Mouse (Mus musculus) heart, postnatal 36 days (tissue): Measurements from ENCODE around the gene L3mbtl2. TPM values are rescaled to one million over a fixed set of nuclear protein-coding genes. Genes with fewer than 3 reads are reported as not detected.

ENCODE experiments used
- DNase-seq, 2 experiments: peaks; one replicate each; pipeline ENCODE4 v3.0.0; 2021 to 2022
- intact Hi-C: fragments of 180-260 bp; cut with DNase I; formaldehyde crosslinking; loops from one replicate; pipeline ENCODE4 v1.15.1; 2025
- total RNA-seq, 2 experiments: library from RNA; stranded (reverse); gene quantifications; 2 replicates each; pipeline ENCODE4 v1.2.3; 2021

The L3mbtl2 gene
- total RNA-seq, 2 experiments from 2014 or later, result 9.4 to 11.0 TPM

DNA sequence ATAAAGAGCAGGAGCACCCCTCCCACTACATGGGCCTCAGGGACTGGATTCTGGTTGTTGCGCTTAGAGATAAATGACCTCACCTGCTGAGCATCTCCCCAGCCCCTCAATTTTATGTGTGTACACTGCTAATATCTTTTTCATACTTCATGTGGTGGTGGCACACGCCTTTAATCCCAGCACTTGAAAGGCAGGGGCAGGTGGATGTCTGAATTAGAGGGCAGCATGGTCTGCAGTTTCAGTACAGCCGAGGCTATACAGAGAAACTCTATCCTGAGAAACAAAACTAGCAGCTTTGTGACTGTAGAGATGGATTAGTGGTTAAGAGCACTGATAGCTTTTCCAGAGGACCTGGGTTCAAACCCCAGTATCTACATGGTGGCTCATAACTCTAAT is 39.4 kb downstream of the L3mbtl2 start:
- intact Hi-C loops, result no loop called here
- DNase-seq, result no peak

DNA sequence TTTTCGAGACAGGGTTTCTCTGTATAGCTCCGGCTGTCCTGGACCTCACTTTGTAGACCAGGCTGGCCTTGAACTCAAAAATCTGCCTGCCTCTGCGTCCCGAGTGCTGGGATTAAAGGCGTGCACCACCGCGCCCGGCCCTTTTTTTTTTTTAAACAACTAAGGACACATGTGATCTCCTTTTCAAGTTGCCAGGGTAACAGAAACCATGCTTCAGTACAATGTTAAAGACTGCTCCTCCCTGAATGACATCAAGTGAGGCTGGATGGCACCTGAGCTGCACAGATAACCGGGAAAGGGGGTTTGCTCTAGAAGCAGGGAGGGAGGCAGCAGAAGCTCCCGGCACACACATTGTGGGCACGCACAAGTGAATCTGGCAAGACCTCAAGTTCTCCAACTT is 45.3 kb downstream of the L3mbtl2 start:
- no peak for DNase-seq
- intact Hi-C loops, result no loop called here

DNA sequence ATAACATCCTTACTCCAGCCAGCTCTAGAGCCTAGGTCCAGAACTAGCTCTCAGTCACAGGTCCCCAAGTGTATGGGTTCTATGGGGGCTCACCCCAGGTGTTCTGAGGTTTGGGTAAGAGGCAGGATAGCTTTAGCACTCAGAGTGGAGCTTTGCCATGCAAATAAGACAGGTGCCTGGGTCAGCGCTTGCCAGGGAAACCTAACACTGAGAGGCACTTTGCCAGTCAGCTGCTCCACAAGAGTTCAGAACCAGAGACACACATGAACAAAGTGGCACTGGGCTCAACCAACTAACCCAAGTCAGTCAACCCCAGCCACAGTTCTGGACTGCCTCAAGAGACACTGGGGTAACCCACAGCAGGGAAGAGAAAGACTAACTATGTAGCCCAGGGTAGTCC is 46.0 kb downstream of the L3mbtl2 start:
- no peak for DNase-seq

DNA sequence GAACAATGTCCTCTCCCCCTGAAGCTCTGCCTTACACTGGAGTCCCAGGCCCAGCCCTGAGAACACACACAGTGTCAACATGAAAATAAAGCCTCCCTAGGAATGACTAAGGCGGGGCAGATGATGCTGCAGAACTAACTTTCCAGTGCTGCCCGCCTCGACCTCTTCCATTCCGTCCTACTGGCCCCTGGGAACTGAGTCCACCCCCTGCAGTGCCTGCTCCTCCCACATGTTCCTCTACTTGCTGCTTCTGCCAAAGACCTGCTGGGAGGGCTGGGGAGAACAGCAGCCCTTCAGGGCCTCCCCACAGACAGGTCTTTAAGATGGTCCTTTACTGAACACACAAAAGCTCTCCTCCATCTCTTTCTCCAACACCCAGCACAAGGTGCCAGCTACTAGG is 47.1 kb downstream of the L3mbtl2 start:
- no peak for DNase-seq
- intact Hi-C loops, result no loop called here

More for the DNA sequence above, 46.0 kb downstream of the L3mbtl2 start:
- intact Hi-C loops, result no loop called here

DNA sequence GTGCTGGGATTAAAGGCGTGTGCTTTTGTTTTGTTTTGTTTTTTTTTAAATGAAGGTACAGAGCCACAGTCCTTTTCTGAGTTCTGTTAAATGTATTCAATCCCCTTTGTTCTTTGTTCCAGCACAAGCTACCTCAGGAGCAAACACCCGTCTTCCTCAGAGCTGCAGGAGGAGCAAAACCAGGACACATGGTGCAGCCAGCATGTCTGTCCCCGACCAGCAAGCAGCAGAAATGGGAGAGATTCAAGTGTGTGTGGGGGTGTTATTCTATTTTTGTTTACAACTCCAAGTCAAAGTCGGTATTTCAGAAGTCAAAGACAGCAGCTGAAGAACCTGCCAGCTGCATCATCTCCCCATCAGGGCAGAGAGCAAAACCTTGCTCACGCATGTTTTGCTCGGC is 50.1 kb downstream of the L3mbtl2 start:
- intact Hi-C loops, result no loop called here
- DNase-seq, result no peak

DNA sequence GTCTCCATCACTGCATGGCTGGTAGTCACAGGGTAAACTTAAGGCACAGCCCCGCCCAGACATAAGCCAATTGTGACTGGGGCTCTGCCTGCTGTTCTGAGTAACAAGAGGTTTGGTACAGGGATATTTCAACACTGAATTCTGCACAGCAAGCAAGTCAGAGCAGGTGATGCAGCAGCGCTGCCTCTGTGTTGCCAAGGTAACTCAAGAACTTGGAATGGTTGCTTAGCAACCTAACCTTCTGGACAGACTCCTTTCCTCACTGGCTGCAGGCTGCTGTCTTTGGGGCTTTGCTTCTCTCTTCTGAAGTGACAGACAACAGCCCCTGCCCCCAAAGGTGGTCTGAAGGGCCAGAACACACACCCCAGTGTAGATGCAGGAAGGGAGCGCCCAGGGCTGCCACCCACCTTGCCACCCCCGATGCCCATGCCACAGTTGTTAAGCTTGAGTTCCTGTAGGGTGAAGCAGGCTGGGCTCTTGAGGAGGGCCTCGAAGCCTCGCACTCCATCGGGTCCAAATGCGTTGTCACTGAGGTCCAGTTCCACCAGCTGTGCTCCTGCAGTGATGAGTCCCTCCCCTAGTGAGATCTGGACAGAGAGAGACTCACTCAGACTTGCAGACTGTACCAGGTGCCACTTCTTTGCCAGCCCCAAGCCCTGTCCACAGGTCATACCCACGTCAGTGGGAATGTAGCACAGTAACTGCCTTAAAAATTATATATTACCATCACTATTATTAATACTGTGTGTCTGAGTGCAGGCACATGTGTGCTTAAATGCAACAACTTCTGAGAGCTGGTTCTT is 54.8 kb downstream of the L3mbtl2 start:
- no peak for DNase-seq
- intact Hi-C loops, result no loop called here

DNA sequence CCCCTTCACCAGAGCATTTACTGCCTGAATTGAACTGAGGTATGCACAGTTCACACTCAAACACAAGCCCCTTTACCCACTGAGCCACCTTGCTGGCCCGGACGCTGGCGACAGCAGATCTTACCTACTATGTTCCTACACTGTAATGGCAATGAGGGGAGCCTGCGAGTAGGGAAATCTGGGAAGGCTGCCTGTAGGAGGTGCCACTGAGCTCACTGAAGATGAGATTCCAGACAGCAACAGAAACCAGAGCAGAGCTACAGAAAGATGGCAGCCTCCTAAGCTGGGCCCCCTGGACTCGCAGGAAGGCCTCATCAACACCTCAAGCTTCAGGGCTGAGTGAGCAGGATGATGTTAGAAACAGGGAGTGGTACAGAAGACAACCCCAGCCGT is 55.4 kb downstream of the L3mbtl2 start:
- DNase-seq, result no peak
- intact Hi-C loops, result no loop called here

DNA sequence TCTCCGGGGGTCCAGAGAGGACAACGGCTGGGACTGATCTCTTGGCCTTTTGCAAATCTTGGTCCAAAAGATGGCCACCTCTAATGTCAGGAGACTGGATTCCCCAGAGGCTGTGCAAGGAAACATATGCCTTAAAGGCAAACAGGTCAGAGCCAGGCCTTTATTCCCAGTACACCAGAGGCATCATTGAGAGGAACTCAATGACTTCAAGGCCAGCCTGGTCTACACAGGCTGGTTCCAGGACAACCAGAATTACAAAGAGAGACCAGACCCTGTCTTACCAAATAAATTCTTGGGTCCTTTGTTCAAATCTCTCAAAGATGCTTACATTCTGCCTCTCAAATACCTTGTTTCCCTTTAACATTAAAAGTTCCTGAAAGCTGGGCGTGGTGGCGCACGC is 58.7 kb downstream of the L3mbtl2 start:
- DNase-seq, result no peak
- intact Hi-C loops, result no loop called here

DNA sequence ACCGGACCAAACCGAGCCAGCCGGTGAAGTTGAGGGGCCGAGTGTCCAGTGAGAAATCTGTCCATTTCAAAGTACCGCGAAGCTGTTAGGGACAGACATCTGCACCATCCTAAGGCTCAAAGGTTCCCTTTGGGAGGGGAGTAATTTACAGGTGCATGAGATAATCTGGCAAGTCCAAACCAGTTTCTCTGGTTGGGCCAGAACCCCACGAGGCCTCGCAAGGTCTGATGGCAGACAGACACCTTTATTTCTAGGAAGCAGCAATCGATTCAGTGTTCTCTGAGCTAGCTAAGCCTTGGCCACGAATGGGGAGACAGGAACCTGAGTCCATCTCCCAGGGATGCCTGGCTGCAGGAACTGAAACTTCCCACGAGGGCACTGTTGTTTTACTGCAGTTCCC is 60.0 kb downstream of the L3mbtl2 start:
- no peak for DNase-seq
- intact Hi-C loops, result no loop called here

DNA sequence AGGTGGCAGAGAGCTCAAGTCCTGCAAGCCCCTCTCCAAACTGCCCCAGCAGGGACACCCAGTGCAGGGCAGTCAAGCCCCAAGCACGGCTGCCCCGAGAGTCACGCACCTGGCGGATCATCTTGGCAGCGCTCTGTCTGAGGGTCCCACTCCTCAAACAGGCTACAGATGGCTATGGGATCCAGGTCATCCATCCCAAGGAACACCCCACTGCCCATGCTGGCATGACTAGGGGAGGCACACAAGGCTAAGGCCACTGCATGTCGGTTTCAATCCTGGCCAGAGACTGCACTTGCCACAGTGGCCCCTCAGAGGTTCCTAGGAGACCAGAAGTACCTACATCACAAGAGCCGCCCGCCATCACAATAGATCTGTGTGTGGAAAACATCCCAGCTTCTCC is 62.3 kb downstream of the L3mbtl2 start:
- intact Hi-C loops, result no loop called here
- DNase-seq, result no peak

DNA sequence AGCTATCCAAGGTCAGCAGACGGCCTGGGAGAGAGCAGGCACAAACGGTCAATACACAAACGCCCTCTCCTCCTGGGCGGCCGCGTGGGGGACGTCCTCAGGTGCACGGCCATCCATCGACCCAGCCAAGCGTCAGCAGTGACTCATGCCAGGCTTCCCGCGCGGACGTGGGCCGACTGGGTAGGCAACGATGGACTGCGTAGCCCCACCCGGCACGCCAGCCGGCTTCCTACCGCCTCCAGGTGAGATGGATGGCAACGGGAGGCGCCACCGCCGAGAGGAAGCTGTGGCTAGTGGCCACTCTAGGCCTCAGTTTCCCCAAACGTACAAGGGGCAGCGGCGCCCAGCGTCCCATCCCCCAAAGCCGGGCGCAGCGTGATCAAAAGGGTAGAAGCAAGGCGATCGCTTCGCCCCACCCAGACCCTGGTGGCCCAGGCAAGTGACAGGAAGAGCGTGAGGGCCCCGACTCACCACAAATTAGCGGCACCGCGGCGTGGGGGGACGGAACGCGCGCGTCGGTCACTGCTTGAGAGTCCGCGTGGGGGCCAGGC is 65.6 kb downstream of the L3mbtl2 start:
- intact Hi-C loops, result no loop called here
- DNase-seq, result no peak

DNA sequence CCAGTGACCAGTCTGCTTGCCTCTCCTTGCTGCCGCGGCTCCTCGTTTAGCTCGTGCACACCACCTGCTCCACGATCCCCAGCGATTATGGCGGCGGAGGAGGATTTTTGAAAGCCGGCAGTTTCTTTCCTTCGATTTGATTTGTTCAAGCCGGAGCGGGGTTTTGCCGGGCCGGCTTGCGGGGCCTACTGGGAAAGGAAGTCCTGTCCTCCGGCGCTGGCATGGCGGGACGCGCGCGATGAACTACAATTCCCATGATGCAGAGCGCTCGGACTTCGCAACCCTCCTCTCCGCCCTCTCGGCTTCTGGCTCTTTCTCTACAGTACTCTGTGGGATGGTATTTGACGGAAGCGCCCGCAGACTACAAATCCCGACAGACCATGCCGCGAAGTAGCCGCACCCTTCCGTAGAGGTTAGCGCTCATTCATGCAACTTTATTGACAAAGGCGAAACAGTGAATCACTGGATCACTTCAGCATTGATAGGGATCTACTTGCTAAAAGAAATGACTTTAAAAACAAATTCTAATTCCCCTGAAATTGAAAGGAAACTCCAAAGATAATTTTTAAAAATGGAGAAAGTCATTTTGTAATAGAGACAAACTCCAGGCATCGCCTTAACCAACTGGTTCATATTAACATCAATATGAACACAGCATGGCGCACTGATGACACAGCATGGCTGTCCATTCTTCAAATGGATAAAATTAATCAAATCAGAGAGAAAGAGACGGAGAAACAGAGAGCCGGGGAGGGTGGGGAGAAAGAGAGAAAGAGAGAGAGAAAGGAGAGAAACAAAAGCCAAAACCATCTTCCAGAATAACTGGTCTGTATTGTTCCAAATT is 66.3 kb downstream of the L3mbtl2 start:
- peak; percentile 94 to 95 for DNase-seq
- intact Hi-C loops, result loop anchor here (2.0 kb wide), 1 partner anchor 15 kb away; the partner anchor contains the start of genes Rangap1 and Zc3h7b

DNA sequence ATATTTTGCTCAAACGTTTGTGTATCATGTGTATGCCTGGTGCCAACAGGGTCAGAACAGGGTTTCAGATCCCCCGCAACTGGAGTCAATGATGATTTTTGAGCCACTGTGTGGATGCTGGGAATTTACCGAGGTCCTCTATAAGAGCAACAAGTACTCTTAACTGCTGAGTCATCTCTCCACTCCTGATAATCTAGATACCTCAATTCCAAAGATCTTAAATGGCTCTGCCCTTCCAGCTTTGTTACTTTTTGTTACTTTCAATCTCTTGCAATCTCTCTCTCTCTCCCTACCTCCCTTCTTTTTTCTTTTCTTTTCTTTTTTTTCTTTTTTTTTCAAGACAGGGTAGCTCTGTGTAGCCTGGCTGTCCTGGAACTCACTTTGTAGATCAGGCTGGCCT is 71.4 kb downstream of the L3mbtl2 start:
- intact Hi-C loops, result loop anchor here (5.0 kb wide), 1 partner anchor 182 kb away; no protein-coding TSS in a partner anchor
- no peak for DNase-seq

Other genes starting within 250 kb of the L3mbtl2 start
- 100 to 1,000 TPM; 115 to 118 TPM for gene Rbx1, start 197.6 kb upstream of the L3mbtl2 start, total RNA-seq
- gene Ep300, start 78.5 kb upstream of the L3mbtl2 start, total RNA-seq, result 10 to 100 TPM; 45.4 to 55.0 TPM
- 1 to 10 TPM; 1.5 to 2.1 TPM for gene Chadl, start 33.4 kb downstream of the L3mbtl2 start, total RNA-seq
- gene Zc3h7b, start 81.2 kb downstream of the L3mbtl2 start, total RNA-seq, result 10 to 100 TPM; 73.7 to 73.9 TPM
- gene Rangap1, start 81.6 kb downstream of the L3mbtl2 start, total RNA-seq, result 10 to 100 TPM; 24.9 to 25.1 TPM
- 100 to 1,000 TPM; 123 to 132 TPM for gene Tef, start 138.5 kb downstream of the L3mbtl2 start, total RNA-seq
- gene Tob2, start 194.9 kb downstream of the L3mbtl2 start, total RNA-seq, result 100 to 1,000 TPM in 1 of 2 experiments, 10 to 100 TPM in 1; 74.9 to 130 TPM
- gene Phf5a, start 208.0 kb downstream of the L3mbtl2 start, total RNA-seq, result 10 to 100 TPM; 35.0 to 39.8 TPM
- gene Aco2, start 208.4 kb downstream of the L3mbtl2 start, total RNA-seq, result 1,000 to 10,000 TPM; 2,177 to 2,250 TPM